Mouse (Mus musculus): ENCODE data around the gene Dsp.

The Dsp gene

GRCm38 (mm10) chr13:38151069-38151588, at the start of gene Dsp:
TSS of gene Dsp (plus strand) at chr13:38151294.
- DNase-seq (ENCODE audit: low read depth, low spot score): peak; percentile 31

GRCm38 (mm10) chr13:38103406-38103805, 47.7 kb upstream of the Dsp start:
- no peak for DNase-seq (ENCODE audit: low read depth, low spot score)

GRCm38 (mm10) chr13:38104501-38104900, 46.6 kb upstream of the Dsp start:
- DNase-seq (ENCODE audit: low read depth, low spot score): no peak

GRCm38 (mm10) chr13:38109081-38109480, 42.0 kb upstream of the Dsp start:
- no peak for DNase-seq (ENCODE audit: low read depth, low spot score)

GRCm38 (mm10) chr13:38122321-38122720, 28.8 kb upstream of the Dsp start:
- DNase-seq (ENCODE audit: low read depth, low spot score): no peak

- no peak for DNase-seq (ENCODE audit: low read depth, low spot score)
Observed at GRCm38 (mm10) chr13:38123666-38124065, 27.4 kb upstream of the Dsp start.

- no peak for DNase-seq (ENCODE audit: low read depth, low spot score)
Observed at GRCm38 (mm10) chr13:38127683-38128082, 23.4 kb upstream of the Dsp start.

GRCm38 (mm10) chr13:38128246-38128645, 22.8 kb upstream of the Dsp start:
- no peak for DNase-seq (ENCODE audit: low read depth, low spot score)

GRCm38 (mm10) chr13:38129492-38129891, 21.6 kb upstream of the Dsp start:
- DNase-seq (ENCODE audit: low read depth, low spot score): no peak

- DNase-seq (ENCODE audit: low read depth, low spot score): no peak
Observed at GRCm38 (mm10) chr13:38130116-38130515, 21.0 kb upstream of the Dsp start.

- DNase-seq (ENCODE audit: low read depth, low spot score): no peak
Observed at GRCm38 (mm10) chr13:38133016-38133528, 18.0 kb upstream of the Dsp start.

GRCm38 (mm10) chr13:38140521-38140920, 10.6 kb upstream of the Dsp start:
- no peak for DNase-seq (ENCODE audit: low read depth, low spot score)

- DNase-seq (ENCODE audit: low read depth, low spot score): peak; percentile 57
Observed at GRCm38 (mm10) chr13:38144962-38145713, 6.0 kb upstream of the Dsp start.

- DNase-seq (ENCODE audit: low read depth, low spot score): peak; percentile 20
Observed at GRCm38 (mm10) chr13:38148348-38148747, 2.7 kb upstream of the Dsp start.

- peak; percentile 35 for DNase-seq (ENCODE audit: low read depth, low spot score)
Observed at GRCm38 (mm10) chr13:38151671-38152428, 756 bp downstream of the Dsp start.

GRCm38 (mm10) chr13:38152429-38153035, 1.4 kb downstream of the Dsp start:
- DNase-seq (ENCODE audit: low read depth, low spot score): peak; percentile 60

GRCm38 (mm10) chr13:38155523-38155922, 4.4 kb downstream of the Dsp start:
- no peak for DNase-seq (ENCODE audit: low read depth, low spot score)

- DNase-seq (ENCODE audit: low read depth, low spot score): no peak
Observed at GRCm38 (mm10) chr13:38157635-38158034, 6.5 kb downstream of the Dsp start.

GRCm38 (mm10) chr13:38162002-38162401, 10.9 kb downstream of the Dsp start:
- DNase-seq (ENCODE audit: low read depth, low spot score): no peak

GRCm38 (mm10) chr13:38162668-38163067, 11.6 kb downstream of the Dsp start:
- peak; percentile 25 for DNase-seq (ENCODE audit: low read depth, low spot score)

- DNase-seq (ENCODE audit: low read depth, low spot score): no peak
Observed at GRCm38 (mm10) chr13:38164932-38165331, 13.8 kb downstream of the Dsp start.

- DNase-seq (ENCODE audit: low read depth, low spot score): no peak
Observed at GRCm38 (mm10) chr13:38167056-38167455, 16.0 kb downstream of the Dsp start.
